ENCODE assay signal across 8 mouse cellular contexts in the genomic region with DNA sequence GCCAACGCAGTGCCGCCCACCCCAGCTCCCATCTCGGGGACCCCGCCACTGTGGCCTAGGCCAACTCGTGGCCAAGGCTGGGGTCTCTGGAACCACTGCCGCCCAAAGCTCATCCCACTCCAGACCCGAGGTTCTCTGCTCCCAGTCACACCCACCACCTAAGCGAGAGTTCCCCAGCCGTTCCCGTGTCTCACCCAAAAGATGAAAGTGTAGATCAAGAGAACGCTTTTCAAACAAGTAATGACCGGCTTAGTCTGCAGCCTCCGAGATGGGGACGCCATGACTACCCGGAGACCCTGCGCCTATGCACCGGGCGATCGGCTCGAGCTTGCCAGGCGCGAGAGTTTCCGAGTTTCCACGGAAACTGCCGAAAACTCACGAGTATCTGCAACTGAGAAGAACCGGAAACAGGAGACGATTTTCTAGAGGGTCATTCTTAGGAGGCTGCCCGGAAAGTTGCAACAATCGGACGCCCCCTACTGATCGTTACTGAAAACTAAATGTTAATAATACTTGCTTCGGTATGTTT. TPM values are rescaled to one million over a fixed set of nuclear protein-coding genes. Genes with fewer than 3 reads are reported as not detected.
DNase-seq lines count a peak whose midpoint lies in the region; ATAC-seq and TF ChIP-seq lines count a peak whose summit lies in the region.

Gene Tspan6 (minus strand): TSS at position 416 of the 529 bp plus-strand sequence.

- peak within 1 kb of the TSS; percentile 35 for H3K27ac ChIP-seq in forebrain, embryonic 13.5 days
- peak within 1 kb of the TSS; percentile 20; the same call in 1 of the 2 replicates for H3K27ac ChIP-seq in heart, postnatal 0 days (ENCODE audit: low read depth)
- no peak within 1 kb of the TSS for H3K27ac ChIP-seq in liver, embryonic 14.5 days
- peak within 1 kb of the TSS; percentile 76 for H3K27ac ChIP-seq in neural tube, embryonic 13.5 days (replicated peaks)

- no peaks in the 10 kb centered on the region for H3K4me1 ChIP-seq in forebrain, embryonic 13.5 days
- no peaks in the 10 kb centered on the region for H3K4me1 ChIP-seq in heart, postnatal 0 days (ENCODE audit: control insufficient read depth, insufficient read depth)
- no peaks in the 10 kb centered on the region for H3K4me1 ChIP-seq in liver, embryonic 14.5 days (replicated peaks; ENCODE audit: control insufficient read depth in 2 of 2, insufficient read depth in 2 of 2, low read length in 1 of 2)
- H3K4me1 ChIP-seq in neural tube, embryonic 13.5 days (replicated peaks): no peaks in the 10 kb centered on the region; the same call in 1 of the 2 replicates

- peak within 1 kb of the TSS; percentile 54 for H3K4me3 ChIP-seq in forebrain, embryonic 13.5 days
- H3K4me3 ChIP-seq in heart, postnatal 0 days (ENCODE audit: low read depth, low read length): peak within 1 kb of the TSS; percentile 59
- H3K4me3 ChIP-seq in liver, embryonic 14.5 days (ENCODE audit: insufficient read depth in 1 of 2, low read depth in 2 of 2, low read length in 2 of 2): peak within 1 kb of the TSS; percentile 48 to 71
- peak within 1 kb of the TSS; percentile 56 for H3K4me3 ChIP-seq in neural tube, embryonic 13.5 days

- H3K9me3 ChIP-seq in forebrain, embryonic 13.5 days (replicated peaks): no peaks in the 10 kb centered on the region
- no peaks in the 10 kb centered on the region for H3K9me3 ChIP-seq in heart, postnatal 0 days (replicated peaks; ENCODE audit: control insufficient read depth, low read length)
- H3K9me3 ChIP-seq in liver, embryonic 14.5 days (ENCODE audit: control insufficient read depth, low read length): no peaks in the 10 kb centered on the region
- no peaks in the 10 kb centered on the region for H3K9me3 ChIP-seq in neural tube, embryonic 13.5 days

- no peaks in the 10 kb centered on the region for H3K27me3 ChIP-seq in forebrain, embryonic 13.5 days
- no peaks in the 10 kb centered on the region for H3K27me3 ChIP-seq in heart, postnatal 0 days (ENCODE audit: control insufficient read depth, insufficient read depth, low read length)
- H3K27me3 ChIP-seq in liver, embryonic 14.5 days (ENCODE audit: control insufficient read depth, insufficient read depth, low read length): no peaks in the 10 kb centered on the region
- H3K27me3 ChIP-seq in neural tube, embryonic 13.5 days: no peaks in the 10 kb centered on the region

- ATAC-seq in forebrain, embryonic 13.5 days: peak; percentile 98
- ATAC-seq in heart, postnatal 0 days (ENCODE audit: insufficient read depth, low read depth): peak; percentile 80
- peak; percentile 56 for ATAC-seq in liver, embryonic 14.5 days (ENCODE audit: insufficient read depth)
- ATAC-seq in neural tube, embryonic 13.5 days (ENCODE audit: low read depth): peak; percentile 98

- WGBS in forebrain, embryonic 13.5 days: 21% methylated on average over 33 of the region's 33 CpGs
- 20% methylated on average over 33 of the region's 33 CpGs for WGBS in heart, postnatal 0 days
- WGBS in liver, embryonic 14.5 days (ENCODE audit: insufficient replicate concordance): 13% methylated on average over 33 of the region's 33 CpGs
- WGBS in neural tube, embryonic 13.5 days: 19% methylated on average over 33 of the region's 33 CpGs

- TF ChIP-seq CTCF in heart, postnatal 0 days (IDR thresholded peaks at IDR 0.05; ENCODE audit: low read depth): peak; percentile 46
- TF ChIP-seq CTCF in liver, embryonic 14.5 days (IDR thresholded peaks at IDR 0.05; ENCODE audit: low read depth): peak; percentile 33; the same call in 1 of the 2 replicates

- H3K4me2 ChIP-seq in forebrain, embryonic 13.5 days: peak within 1 kb of the TSS; percentile 59
- H3K4me2 ChIP-seq in heart, postnatal 0 days (ENCODE audit: low read depth, low read length): peak within 1 kb of the TSS; percentile 66
- H3K4me2 ChIP-seq in liver, embryonic 14.5 days (ENCODE audit: low read depth): peak within 1 kb of the TSS; percentile 60
- peak within 1 kb of the TSS; percentile 57 for H3K4me2 ChIP-seq in neural tube, embryonic 13.5 days

- DNase-seq in CD4-positive, CD25-positive, alpha-beta regulatory T cell, adult 2 months (ENCODE audit: low read depth, low spot score): peak; percentile 85
- peak; percentile 65 for DNase-seq in c-Kit-positive CD71-positive TER-119-negative erythroid progenitor cells, embryonic 14.5 days (ENCODE audit: low read depth)
- peak; percentile 71 for DNase-seq in heart, postnatal 0 days (ENCODE audit: low spot score)
- DNase-seq in kidney, postnatal 36 days: peak; percentile 82 to 88
- peak; percentile 39 to 48 (median 41) for DNase-seq in liver, embryonic 14.5 days (ENCODE audit: low read depth in 3 of 3, low spot score in 3 of 3)
- peak; percentile 73 for DNase-seq in telencephalon, adult 2 months (ENCODE audit: low read depth, low spot score)

- H3K9ac ChIP-seq in forebrain, embryonic 13.5 days: peak within 1 kb of the TSS; percentile 79
- peak within 1 kb of the TSS; percentile 64 for H3K9ac ChIP-seq in heart, postnatal 0 days (replicated peaks; ENCODE audit: low read depth, low read length)
- peak within 1 kb of the TSS; percentile 28; the same call in 1 of the 2 replicates for H3K9ac ChIP-seq in liver, embryonic 14.5 days (replicated peaks)
- peak within 1 kb of the TSS; percentile 82 for H3K9ac ChIP-seq in neural tube, embryonic 13.5 days

- H3K36me3 ChIP-seq in forebrain, embryonic 13.5 days (ENCODE audit: poor library complexity, severe bottlenecking): peaks cover 21% of the 10 kb centered on the region
- no peaks in the 10 kb centered on the region for H3K36me3 ChIP-seq in heart, postnatal 0 days (replicated peaks; ENCODE audit: control insufficient read depth, insufficient read depth, low read length)
- no peaks in the 10 kb centered on the region for H3K36me3 ChIP-seq in liver, embryonic 14.5 days (replicated peaks; ENCODE audit: control insufficient read depth, insufficient read depth, low read depth)
- peaks cover 14% of the 10 kb centered on the region for H3K36me3 ChIP-seq in neural tube, embryonic 13.5 days

- TF ChIP-seq EP300 in heart, postnatal 0 days (IDR thresholded peaks at IDR 0.05; ENCODE audit: low read depth): no peak
- TF ChIP-seq EP300 in liver, embryonic 14.5 days (IDR thresholded peaks at IDR 0.05; ENCODE audit: low read depth): no peak

RNA-seq across cellular contexts. Expression of gene Tspan6, which starts in this region (rescaled TPM):
- polyA plus RNA-seq in forebrain, embryonic 13.5 days (2015; fragmentation: Nextera tagmentation; extraction: Ambion mirVana): 229 and 245 TPM in 2 replicates
- total RNA-seq in heart, postnatal 0 days (2014; rRNA removed; ENCODE audit: low replicate concordance): 40.1 and 85.2 TPM in 2 replicates
- polyA plus RNA-seq in heart, postnatal 0 days (2015; fragmentation: Nextera tagmentation; extraction: Ambion mirVana): 69.1 and 70.0 TPM in 2 replicates
- 4.2 and 4.3 TPM in 2 replicates for polyA plus RNA-seq in liver, embryonic 14.5 days (2012; rRNA removed)
- 10.5 and 11.4 TPM in 2 replicates for polyA plus RNA-seq in liver, embryonic 14.5 days (2014; fragmentation: Nextera tagmentation; extraction: Ambion mirVana)
- polyA plus RNA-seq in neural tube, embryonic 13.5 days (2015; fragmentation: Nextera tagmentation; extraction: Ambion mirVana): 247 and 261 TPM in 2 replicates

Comparison
In these comparisons a context has a peak if more than half of its experiments do, and no peak if none do; other contexts are left out.
1. H3K9ac ChIP-seq: peak in every context shown above with its lines; median percentile 82 in neural tube, embryonic 13.5 days; 79 in forebrain, embryonic 13.5 days; 64 in heart, postnatal 0 days; 28 in liver, embryonic 14.5 days.